Mouse (Mus musculus): ENCODE results near the gene Mucl1. TPM values are rescaled to one million over a fixed set of nuclear protein-coding genes. Genes with fewer than 3 reads are reported as not detected.
"Not testable (repeated sequence)": the region's sequence is repeated elsewhere in the genome, so short reads cannot be mapped to it uniquely, and the experiment has no call there.

Gene Mucl1
- not detected in 2 replicates for polyA plus RNA-seq (2016; fragmentation: Nextera tagmentation; extraction: Ambion mirVana)

GRCm38 (mm10) chr15:103755369-103755768 lies at the start of gene Mucl1:
Mucl1 (minus strand) TSS chr15:103755469.
- 92% methylated on average over 2 of the region's 2 CpGs for WGBS
- ATAC-seq (ENCODE audit: low FRiP score, low read depth) = no peak

GRCm38 (mm10) chr15:103766836-103767235 lies 11.6 kb upstream of the Mucl1 start:
- not testable (repeated sequence) for H3K9me3 ChIP-seq; H3K4me1 ChIP-seq; H3K27me3 ChIP-seq (replicated peaks); H3K27ac ChIP-seq; H3K4me3 ChIP-seq; H3K4me2 ChIP-seq (replicated peaks); H3K9ac ChIP-seq; H3K36me3 ChIP-seq
- 14% methylated on average over 5 of the region's 5 CpGs for WGBS
- ATAC-seq (ENCODE audit: low FRiP score, low read depth) = peak; percentile 29; the same call in 1 of the 2 replicates

More at GRCm38 (mm10) chr15:103755369-103755768, at the start of gene Mucl1:
- Histone ChIP-seq H3K4me2 (replicated peaks) (no peak within 1 kb of the TSS), H3K27ac (no peak within 1 kb of the TSS), H3K4me1 (no peaks in the 10 kb centered on the region), H3K27me3 (replicated peaks) (no peaks in the 10 kb centered on the region), H3K9me3 (no peaks in the 10 kb centered on the region), H3K9ac (no peak within 1 kb of the TSS), H3K36me3 (no peaks in the 10 kb centered on the region), H3K4me3 (no peak within 1 kb of the TSS)

GRCm38 (mm10) chr15:103716861-103717260 lies 38.4 kb downstream of the Mucl1 start:
- not testable (repeated sequence) for H3K9me3 ChIP-seq; ATAC-seq (ENCODE audit: low FRiP score, low read depth); H3K4me3 ChIP-seq; H3K9ac ChIP-seq; H3K36me3 ChIP-seq; H3K27ac ChIP-seq; H3K4me1 ChIP-seq; H3K27me3 ChIP-seq (replicated peaks); H3K4me2 ChIP-seq (replicated peaks)
- WGBS = 83% methylated on average over 5 of the region's 5 CpGs

Other genes with a start within 250 kb of the Mucl1 start
- 53.1 and 55.5 TPM in 2 replicates for gene Ppp1r1a, start 217.5 kb downstream of the Mucl1 start, polyA plus RNA-seq (2016; fragmentation: Nextera tagmentation; extraction: Ambion mirVana)
- gene Glycam1, start 190.4 kb downstream of the Mucl1 start, polyA plus RNA-seq (2016; fragmentation: Nextera tagmentation; extraction: Ambion mirVana) = not detected in 2 replicates
- gene Mucl2, start 143.8 kb upstream of the Mucl1 start, polyA plus RNA-seq (2016; fragmentation: Nextera tagmentation; extraction: Ambion mirVana) = not detected in 2 replicates

Measured in neural tube, embryonic 12.5 days (tissue).